Mouse (Mus musculus) gastrocnemius, adult 2 months (tissue): Measurements from ENCODE around the gene Rhbdl1. TPM values are rescaled to one million over a fixed set of nuclear protein-coding genes. Genes with fewer than 3 reads are reported as not detected.

ENCODE experiments used
- DNase-seq: peaks from one replicate; pipeline ENCODE4 v3.0.0; 2022
- H3K27ac ChIP-seq: fragments of 200-600 bp; 2 replicates; pipeline ENCODE4 v1.8.1; 2022; ENCODE audit warnings: mild to moderate bottlenecking
- H3K4me3 ChIP-seq: fragments of 200-600 bp; 2 replicates; pipeline ENCODE4 v1.8.1; 2022; ENCODE audit warnings: mild to moderate bottlenecking, moderate library complexity
- CTCF ChIP-seq: fragments of 200-600 bp; IDR thresholded peaks from 2 replicates; pipeline ENCODE4 v1.8.1; 2022; ENCODE audit warnings: antibody characterized with exemption, mild to moderate bottlenecking, moderate library complexity
- intact Hi-C: fragments of 180-260 bp; cut with DNase I; formaldehyde crosslinking; loops from one replicate; pipeline ENCODE4 v1.15.1; 2025
- total RNA-seq, 2 experiments: library from RNA; stranded (reverse); gene quantifications; 2 replicates each; pipeline ENCODE4 v1.2.3; 2021

The Rhbdl1 gene
- total RNA-seq, 2 experiments from 2014 or later = 17.2 to 20.2 TPM

DNA sequence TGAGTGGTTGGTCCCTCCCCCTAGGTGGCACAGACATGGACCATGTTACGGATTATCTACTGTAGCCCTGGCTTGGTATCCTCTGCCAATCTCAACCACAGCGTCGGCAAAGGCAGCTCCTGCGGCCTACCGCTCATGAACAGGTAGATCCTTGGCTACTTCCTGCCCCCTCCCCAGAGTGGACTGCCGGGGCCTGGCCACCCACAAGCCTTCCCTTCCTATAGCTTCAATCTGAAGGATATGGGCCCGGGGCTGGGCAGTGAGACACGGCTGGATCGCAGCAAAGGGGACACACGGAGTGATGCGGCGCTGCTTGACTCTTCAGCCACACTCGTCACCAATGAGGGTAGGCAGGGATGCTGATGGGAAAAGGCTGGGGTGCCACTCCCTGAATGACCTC is 10.1 kb downstream of the Rhbdl1 start:
- H3K4me3 ChIP-seq = no peak overlapping the region
- no peak for TF ChIP-seq CTCF
- H3K27ac ChIP-seq = no peak overlapping the region
- DNase-seq = no peak
- intact Hi-C loops = no loop called here

DNA sequence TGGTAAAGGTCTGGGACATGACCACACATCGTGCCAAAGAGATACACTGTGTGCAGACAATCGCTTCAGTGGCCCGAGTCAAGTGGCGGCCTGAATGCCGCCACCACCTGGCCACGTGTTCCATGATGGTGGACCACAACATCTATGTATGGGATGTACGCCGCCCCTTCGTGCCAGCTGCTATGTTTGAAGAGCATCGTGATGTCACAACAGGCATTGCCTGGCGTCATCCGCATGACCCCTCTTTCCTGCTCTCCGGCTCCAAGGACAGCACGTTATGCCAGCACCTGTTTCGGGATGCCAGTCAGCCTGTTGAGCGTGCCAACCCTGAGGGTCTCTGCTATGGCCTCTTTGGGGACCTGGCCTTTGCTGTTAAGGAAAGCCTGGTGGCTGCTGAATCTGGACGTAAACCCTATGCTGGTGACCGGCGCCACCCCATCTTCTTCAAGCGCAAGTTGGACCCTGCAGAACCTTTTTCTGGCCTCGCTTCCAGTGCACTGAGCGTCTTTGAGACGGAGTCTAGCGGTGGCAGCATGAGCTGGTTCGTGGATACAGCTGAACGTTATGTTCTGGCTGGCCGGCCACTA is 11.0 kb downstream of the Rhbdl1 start:
- intact Hi-C loops = no loop called here
- TF ChIP-seq CTCF = no peak
- Histone ChIP-seq H3K4me3 (no peak overlapping the region), H3K27ac (no peak overlapping the region)
- DNase-seq = no peak

DNA sequence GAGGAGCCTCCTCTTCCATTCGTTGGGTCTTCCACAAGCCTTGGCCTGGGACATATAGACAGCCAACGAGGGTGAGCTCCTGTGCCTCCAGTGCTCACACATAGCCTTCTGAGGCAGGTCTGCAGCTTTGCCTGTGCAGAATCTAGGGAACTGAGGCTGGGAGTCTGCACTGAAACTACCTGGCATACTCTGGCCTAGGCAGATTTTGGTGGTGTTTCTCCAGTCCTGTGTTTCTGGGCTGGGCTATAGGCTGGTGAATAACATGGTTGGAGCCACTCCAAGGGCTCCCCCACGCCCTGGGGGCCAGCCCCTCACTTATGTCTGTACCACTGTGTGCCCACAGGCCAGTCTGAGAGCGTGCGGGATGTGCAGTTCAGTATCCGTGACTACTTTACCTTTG is 11.8 kb downstream of the Rhbdl1 start:
- H3K27ac ChIP-seq = no peak overlapping the region
- TF ChIP-seq CTCF = no peak
- intact Hi-C loops = no loop called here
- no peak overlapping the region for H3K4me3 ChIP-seq
- DNase-seq = no peak

DNA sequence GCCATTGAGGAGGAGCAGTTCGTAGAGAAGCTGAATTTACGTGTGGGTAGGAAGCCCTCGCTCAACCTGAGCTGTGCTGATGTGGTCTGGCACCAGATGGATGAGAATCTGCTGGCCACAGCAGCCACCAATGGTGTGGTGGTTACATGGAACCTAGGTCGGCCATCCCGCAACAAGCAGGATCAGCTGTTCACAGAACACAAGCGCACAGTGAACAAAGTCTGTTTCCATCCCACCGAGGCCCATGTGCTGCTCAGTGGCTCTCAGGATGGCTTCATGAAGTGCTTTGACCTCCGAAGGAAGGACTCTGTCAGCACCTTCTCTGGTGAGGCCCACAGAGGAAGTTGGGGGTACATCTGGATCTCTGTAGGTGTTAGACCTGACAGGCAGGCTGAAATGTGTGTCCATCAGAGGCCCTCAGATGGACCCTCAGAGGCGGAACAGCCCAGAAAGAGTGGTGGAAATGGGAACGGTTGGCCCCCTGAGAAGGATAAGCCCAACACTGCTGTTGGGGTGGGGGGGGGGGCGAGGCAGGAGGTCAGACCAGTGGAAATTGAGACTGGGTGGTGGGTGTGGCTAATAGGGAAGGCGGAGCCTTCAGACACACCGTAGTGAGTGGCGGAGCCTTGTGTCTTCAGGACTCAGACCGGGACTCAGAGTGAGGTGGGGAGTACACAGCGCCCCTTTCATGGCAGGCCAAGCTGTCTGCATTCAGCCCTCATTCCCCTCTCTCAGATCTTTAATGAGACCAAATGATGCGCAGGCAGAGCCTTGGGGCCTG is 12.5 kb downstream of the Rhbdl1 start:
- intact Hi-C loops = no loop called here
- H3K4me3 ChIP-seq = peak overlapping the region; percentile 85
- DNase-seq = no peak
- H3K27ac ChIP-seq = no peak overlapping the region
- no peak for TF ChIP-seq CTCF

DNA sequence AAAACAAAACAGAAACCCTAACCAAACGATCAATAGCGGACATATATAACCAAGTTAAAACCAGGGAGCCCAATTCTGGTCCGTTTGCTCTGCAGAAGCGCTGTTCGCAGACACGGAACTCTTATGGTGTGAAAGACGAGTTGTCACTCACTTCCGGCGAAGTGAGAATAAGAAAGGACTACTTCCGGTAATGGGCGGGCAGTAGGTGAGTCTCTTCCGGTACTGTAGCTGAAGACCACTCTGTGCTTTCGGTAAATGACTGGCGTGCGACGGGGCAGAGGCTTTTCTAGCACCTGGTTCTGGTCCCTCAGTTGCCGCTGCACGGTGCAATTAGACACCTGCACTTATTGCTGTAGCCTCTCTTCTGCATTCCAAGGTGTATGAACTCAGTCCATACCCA is 13.6 kb downstream of the Rhbdl1 start, which contains the start of gene Wdr24:
Gene Wdr24 (plus strand): TSS at position 176 of the 400 bp plus-strand sequence.
- no peak for TF ChIP-seq CTCF
- peak within 1 kb of the TSS; percentile 81 for H3K27ac ChIP-seq
- DNase-seq = peak; percentile 76

DNA sequence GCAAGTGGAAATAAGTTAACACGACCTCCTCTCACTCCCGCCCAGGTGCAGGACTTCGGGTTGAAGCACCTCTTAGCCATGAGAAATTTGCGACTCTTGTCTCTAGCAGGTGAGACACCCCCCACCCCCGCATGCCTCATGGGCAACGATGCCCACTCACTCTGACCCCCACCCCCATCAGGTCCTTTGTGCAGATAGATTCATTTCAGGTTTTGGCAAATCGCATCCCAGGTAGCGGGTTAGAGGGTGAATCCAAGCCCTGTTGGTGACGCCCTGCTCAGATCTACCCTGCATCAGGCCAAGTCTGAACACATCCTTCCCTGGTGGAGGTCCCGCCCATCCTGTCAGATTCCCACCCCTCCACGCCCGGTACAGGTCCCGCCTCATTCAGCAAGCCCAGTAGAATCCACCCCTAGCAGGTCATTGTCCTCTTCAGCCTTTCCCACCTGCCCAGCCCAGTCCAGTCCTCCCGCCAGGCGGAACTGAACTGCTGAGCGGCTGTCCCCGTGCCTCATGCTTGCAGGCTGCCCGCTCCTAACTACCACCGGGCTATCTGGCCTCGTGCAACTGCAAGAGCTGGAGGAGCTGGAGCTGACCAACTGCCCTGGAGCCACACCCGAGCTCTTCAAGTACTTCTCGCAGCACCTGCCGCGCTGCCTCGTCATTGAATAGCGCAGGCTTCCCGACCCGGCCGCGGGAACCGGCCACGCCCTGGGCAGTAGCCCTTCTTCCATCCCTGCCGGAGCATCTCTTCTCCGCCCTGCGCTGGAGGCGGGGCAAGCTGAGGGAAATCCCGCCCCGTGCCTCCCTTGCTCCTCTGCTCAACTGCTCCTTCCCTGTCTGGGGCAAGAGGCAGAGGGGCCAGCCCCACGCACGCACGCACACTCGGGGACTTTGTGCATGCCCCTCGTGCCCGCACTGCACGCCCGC is 18.0 kb downstream of the Rhbdl1 start:
- intact Hi-C loops = no loop called here
- no peak for DNase-seq
- H3K4me3 ChIP-seq = peak overlapping the region; percentile 23; the same call in 1 of the 2 replicates
- H3K27ac ChIP-seq = no peak overlapping the region
- TF ChIP-seq CTCF = no peak

More for the DNA sequence above, 13.6 kb downstream of the Rhbdl1 start, which contains the start of gene Wdr24:
- intact Hi-C loops = no loop called here
- H3K4me3 ChIP-seq = peak within 1 kb of the TSS; percentile 85

DNA sequence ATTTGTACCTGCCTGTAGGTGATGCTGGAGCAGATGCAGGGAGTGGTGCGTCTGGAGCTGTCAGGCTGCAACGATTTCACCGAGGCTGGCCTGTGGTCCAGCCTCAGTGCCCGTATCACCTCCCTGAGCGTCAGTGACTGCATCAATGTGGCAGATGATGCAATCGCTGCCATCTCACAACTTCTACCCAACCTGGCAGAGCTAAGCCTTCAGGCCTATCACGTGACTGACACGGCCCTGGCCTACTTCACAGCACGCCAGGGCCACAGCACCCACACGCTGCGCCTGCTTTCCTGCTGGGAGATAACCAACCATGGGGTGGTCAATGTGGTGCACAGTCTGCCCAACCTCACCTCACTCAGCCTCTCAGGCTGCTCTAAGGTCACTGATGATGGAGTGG is 19.4 kb downstream of the Rhbdl1 start:
- H3K4me3 ChIP-seq = no peak overlapping the region
- H3K27ac ChIP-seq = no peak overlapping the region
- intact Hi-C loops = no loop called here
- DNase-seq = no peak
- TF ChIP-seq CTCF = no peak

DNA sequence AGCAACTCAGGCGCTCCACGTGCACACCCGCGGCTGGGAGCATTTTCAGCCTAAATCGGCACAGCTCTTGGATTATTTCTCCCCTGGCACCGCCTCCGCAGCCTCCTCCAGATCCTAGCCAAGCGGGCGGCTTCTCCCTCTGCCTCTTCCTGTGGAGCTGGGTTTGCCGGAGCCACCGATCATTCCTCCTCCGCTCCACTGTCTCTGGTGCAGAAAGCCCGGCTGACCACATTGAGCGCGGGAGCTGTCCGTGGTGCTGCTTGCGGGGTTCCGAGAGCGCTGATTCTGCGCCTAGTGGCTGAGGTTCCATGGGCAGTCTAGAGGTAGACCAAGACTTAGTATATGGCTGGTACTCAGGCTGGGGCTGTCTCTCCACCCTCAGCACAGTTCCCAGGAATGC is 23.6 kb downstream of the Rhbdl1 start:
- intact Hi-C loops = no loop called here
- DNase-seq = peak; percentile 84
- no peak overlapping the region for H3K27ac ChIP-seq
- no peak overlapping the region for H3K4me3 ChIP-seq
- peak; percentile 54 for TF ChIP-seq CTCF

DNA sequence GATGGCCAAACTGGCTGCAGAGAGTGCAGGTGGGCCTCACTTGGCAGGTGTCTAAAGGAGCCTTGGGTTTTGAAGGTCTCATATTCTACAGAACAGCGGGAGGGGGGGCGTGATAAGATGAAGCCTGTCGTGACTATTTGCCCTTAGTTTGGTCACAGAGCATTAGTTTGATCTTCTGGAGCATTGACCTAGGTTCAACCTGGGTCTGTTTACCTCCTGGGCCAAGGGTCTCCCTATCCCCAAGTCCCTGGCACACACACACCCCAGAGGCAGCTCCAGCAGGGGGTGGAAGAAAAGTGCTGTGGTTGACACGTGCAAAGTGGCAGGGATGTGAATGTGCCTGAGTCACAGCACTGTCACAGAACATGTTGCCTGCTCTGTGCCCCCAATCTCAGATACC is 26.2 kb downstream of the Rhbdl1 start:
- no peak for TF ChIP-seq CTCF
- Histone ChIP-seq H3K4me3 (no peak overlapping the region), H3K27ac (no peak overlapping the region)
- no peak for DNase-seq
- intact Hi-C loops = no loop called here

DNA sequence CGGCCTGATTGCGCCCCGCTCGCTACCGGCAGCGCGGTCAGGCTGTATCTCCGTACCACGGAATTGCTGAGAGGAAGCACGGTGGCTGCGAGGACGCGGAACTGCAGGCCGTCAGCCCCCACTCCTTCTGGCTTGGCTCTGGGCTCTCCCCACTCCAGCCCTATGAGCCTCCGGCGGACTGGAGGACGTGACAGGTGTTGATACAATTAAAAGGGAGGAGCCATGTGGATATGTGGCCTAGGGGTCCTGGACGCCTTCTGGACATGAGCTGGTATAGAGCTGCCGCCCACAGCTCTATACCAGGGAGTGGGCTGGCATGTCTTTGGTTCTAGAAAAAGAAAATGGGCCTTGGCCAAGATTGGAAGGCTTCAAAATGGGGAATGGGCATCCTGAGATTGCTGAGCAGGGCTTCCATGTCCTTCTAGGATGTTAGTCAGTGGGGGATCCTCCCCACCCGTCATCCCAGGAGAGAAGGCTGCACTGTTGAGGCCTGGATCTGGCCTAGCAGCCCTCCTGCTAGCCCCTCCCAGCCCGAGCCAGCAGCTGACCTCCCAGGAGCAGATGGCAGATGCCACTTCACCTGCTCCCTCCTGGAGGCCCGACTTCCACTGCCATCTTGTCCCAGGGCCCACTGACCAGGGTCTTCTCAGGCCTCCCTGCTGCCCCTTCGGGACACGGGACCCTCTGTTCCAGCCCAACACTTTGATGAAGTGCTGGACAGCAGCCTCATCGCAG is 27.3 kb downstream of the Rhbdl1 start:
- DNase-seq = no peak
- TF ChIP-seq CTCF = no peak
- intact Hi-C loops = no loop called here
- Histone ChIP-seq H3K4me3 (peak overlapping the region; percentile 82), H3K27ac (peak overlapping the region; percentile 24; the same call in 1 of the 2 replicates)

DNA sequence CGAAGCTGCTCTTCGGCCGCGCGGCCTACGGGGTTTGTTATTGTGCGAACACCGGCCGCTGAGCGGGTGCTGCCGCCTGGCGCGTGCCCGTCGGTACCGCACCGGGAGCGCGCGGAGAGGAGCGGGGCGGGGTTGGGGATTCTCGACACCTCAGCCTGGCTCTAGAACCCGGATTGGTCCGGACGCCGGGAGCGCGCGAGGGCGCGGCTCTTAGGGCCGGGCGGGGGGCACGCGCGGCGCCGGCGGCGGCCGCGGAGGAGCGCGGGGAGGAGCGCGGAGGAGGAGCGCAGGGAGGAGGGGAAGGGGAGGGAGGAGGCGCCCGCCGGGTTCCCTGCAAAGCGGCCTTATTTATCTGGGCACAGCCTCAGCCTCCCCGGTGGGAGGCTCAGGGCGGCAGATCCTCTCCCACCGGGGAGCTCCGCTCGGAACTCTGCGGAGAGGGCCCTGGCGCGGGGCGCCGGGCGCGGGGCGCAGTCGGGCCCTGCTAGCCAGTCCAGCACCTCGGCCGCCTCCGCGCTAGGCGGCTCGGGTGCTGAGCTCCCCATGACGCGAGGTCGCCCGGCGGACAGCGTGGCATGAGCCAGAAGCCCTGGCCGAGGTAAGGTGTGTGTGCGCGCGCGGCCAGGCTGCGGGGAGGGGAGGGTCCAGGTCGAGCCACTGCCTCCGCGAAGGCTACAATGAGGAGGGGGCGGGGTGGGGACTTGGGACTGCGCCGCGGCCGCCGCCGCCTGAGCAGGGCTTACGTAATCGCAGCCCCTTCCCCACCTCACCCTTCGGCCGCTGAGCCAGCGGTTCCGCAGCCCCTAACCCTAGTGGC is 28.1 kb downstream of the Rhbdl1 start, which contains the start of gene Fbxl16:
Gene Fbxl16 (plus strand): TSS at position 297 of the 817 bp plus-strand sequence.
- DNase-seq = peak; percentile 83
- TF ChIP-seq CTCF = peak; percentile 51
- intact Hi-C loops = no loop called here
- Histone ChIP-seq H3K27ac (peak within 1 kb of the TSS; percentile 24; the same call in 1 of the 2 replicates), H3K4me3 (peak within 1 kb of the TSS; percentile 82)
